8 mouse cellular contexts compared by ENCODE assay signal in genomic region chr19:5294972-5295735, GRCm38 (mm10). TPM values are rescaled to one million over a fixed set of nuclear protein-coding genes. Genes with fewer than 3 reads are reported as not detected.
DNase-seq lines count a peak whose midpoint lies in the region; ATAC-seq and TF ChIP-seq lines count a peak whose summit lies in the region.

Gene Sf3b2, minus strand, starts transcription at chr19:5295455.

- WGBS in forebrain, embryonic 16.5 days = under 1% methylated on average over 46 of the region's 46 CpGs
- WGBS in lung, embryonic 14.5 days = 0% methylated on average over 46 of the region's 46 CpGs
- under 1% methylated on average over 46 of the region's 46 CpGs for WGBS in olfactory bulb, adult 2 months
- under 1% methylated on average over 46 of the region's 46 CpGs for WGBS in thymus, adult 2 months

- peak within 1 kb of the TSS; percentile 85 for H3K4me2 ChIP-seq in forebrain, embryonic 16.5 days (ENCODE audit: low read length)
- peak within 1 kb of the TSS; percentile 93 for H3K4me2 ChIP-seq in lung, embryonic 14.5 days

- TF ChIP-seq CTCF in G1E (IDR thresholded peaks at IDR 0.05; ENCODE audit: low read depth, low read length) = peak; percentile 57
- peak; percentile 86 for TF ChIP-seq CTCF in layer of hippocampus, adult 2 months (conservative IDR thresholded peaks at IDR 0.05)
- peak; percentile 87 for TF ChIP-seq CTCF in lung, embryonic 14.5 days (IDR thresholded peaks at IDR 0.05; ENCODE audit: low read depth)
- TF ChIP-seq CTCF in olfactory bulb, adult 2 months (IDR thresholded peaks at IDR 0.05; ENCODE audit: insufficient read depth, low read depth, low read length) = 0 out of 2 replicates have a peak, but pooled peaks have one; percentile 7
- 0 out of 2 replicates have a peak, but pooled peaks have one; percentile 56 for TF ChIP-seq CTCF in thymus, adult 2 months (IDR thresholded peaks at IDR 0.05; ENCODE audit: borderline replicate concordance, control insufficient read depth, extremely low read depth, insufficient read depth, low read length, poor library complexity)

- peak within 1 kb of the TSS; percentile 78 for H3K4me3 ChIP-seq in G1E (ENCODE audit: low read depth, low read length)
- peak within 1 kb of the TSS; percentile 96 for H3K4me3 ChIP-seq in forebrain, embryonic 16.5 days (replicated peaks; ENCODE audit: low read length)
- H3K4me3 ChIP-seq in layer of hippocampus, adult 2 months = peak within 1 kb of the TSS; percentile 85
- peak within 1 kb of the TSS; percentile 78 for H3K4me3 ChIP-seq in lung, embryonic 14.5 days (ENCODE audit: low read depth, low read length)
- peak within 1 kb of the TSS; percentile 98 for H3K4me3 ChIP-seq in olfactory bulb, adult 2 months (ENCODE audit: insufficient read depth, low read depth, low read length)
- H3K4me3 ChIP-seq in thymus, adult 2 months (ENCODE audit: control insufficient read depth, insufficient read depth, low read length) = peak within 1 kb of the TSS; percentile 76

- TF ChIP-seq POLR2A in olfactory bulb, adult 2 months (IDR thresholded peaks at IDR 0.05; ENCODE audit: insufficient read depth, low read depth, low read length) = peak; percentile 61; the same call in 1 of the 2 replicates
- peak; percentile 67 for TF ChIP-seq POLR2A in thymus, adult 2 months (IDR thresholded peaks at IDR 0.05; ENCODE audit: control insufficient read depth, extremely low read depth, insufficient read depth, low read length, poor library complexity)

- H3K9me3 ChIP-seq in G1E (replicated peaks) = no peaks in the 10 kb centered on the region
- H3K9me3 ChIP-seq in forebrain, embryonic 16.5 days (ENCODE audit: control insufficient read depth, low read length) = no peaks in the 10 kb centered on the region
- H3K9me3 ChIP-seq in lung, embryonic 14.5 days (ENCODE audit: low read depth, low read length) = no peaks in the 10 kb centered on the region

- intact Hi-C loops in heart, postnatal 36 days (cut with DNase I) = loop anchor here (2.0 kb wide), 1 partner anchor 72 kb away; the partner anchor contains the start of genes Banf1 and Eif1ad

- peaks cover 40% of the 10 kb centered on the region for H3K36me3 ChIP-seq in G1E (replicated peaks)
- peaks cover 14% of the 10 kb centered on the region for H3K36me3 ChIP-seq in forebrain, embryonic 16.5 days (ENCODE audit: control insufficient read depth, insufficient read depth)
- peaks cover 42% of the 10 kb centered on the region for H3K36me3 ChIP-seq in lung, embryonic 14.5 days (ENCODE audit: insufficient read depth)
- peaks cover 21% of the 10 kb centered on the region for H3K36me3 ChIP-seq in thymus, adult 2 months (ENCODE audit: control insufficient read depth, insufficient read depth, low read length)

- peak; percentile 89 for DNase-seq in G1E (ENCODE audit: low spot score)
- DNase-seq in cerebellum, adult 18-20 months = peak; percentile 98 to 99
- DNase-seq in heart, postnatal 36 days = peak; percentile 97 to 98
- DNase-seq in layer of hippocampus, adult 2 months (ENCODE audit: low spot score in 2 of 2) = peak; percentile 99 to 100
- peak; percentile 100 for DNase-seq in lung, embryonic 14.5 days
- peak; percentile 95 for DNase-seq in thymus, adult 2 months

- H3K9ac ChIP-seq in forebrain, embryonic 16.5 days (replicated peaks; ENCODE audit: low read depth, low read length) = peak within 1 kb of the TSS; percentile 92
- peak within 1 kb of the TSS; percentile 81 for H3K9ac ChIP-seq in lung, embryonic 14.5 days

- peaks cover 8% of the 10 kb centered on the region for H3K27me3 ChIP-seq in G1E (ENCODE audit: insufficient read depth, low read length)
- H3K27me3 ChIP-seq in forebrain, embryonic 16.5 days (replicated peaks; ENCODE audit: control insufficient read depth, insufficient read depth, low read length) = no peaks in the 10 kb centered on the region
- H3K27me3 ChIP-seq in lung, embryonic 14.5 days (ENCODE audit: insufficient read depth, low read length) = peaks cover 9% of the 10 kb centered on the region; the same call in 1 of the 2 replicates
- no peaks in the 10 kb centered on the region for H3K27me3 ChIP-seq in thymus, adult 2 months (ENCODE audit: control insufficient read depth, insufficient read depth, low read length)

- H3K4me1 ChIP-seq in G1E (ENCODE audit: insufficient read depth, low read depth, low read length) = peaks cover 46% of the 10 kb centered on the region
- peaks cover 37% of the 10 kb centered on the region for H3K4me1 ChIP-seq in forebrain, embryonic 16.5 days (replicated peaks; ENCODE audit: control insufficient read depth, insufficient read depth, low read length)
- peaks cover 11% of the 10 kb centered on the region for H3K4me1 ChIP-seq in lung, embryonic 14.5 days (ENCODE audit: insufficient read depth)
- peaks cover 12% of the 10 kb centered on the region for H3K4me1 ChIP-seq in olfactory bulb, adult 2 months (ENCODE audit: control insufficient read depth, insufficient read depth, low read length)
- peaks cover 6% of the 10 kb centered on the region for H3K4me1 ChIP-seq in thymus, adult 2 months (replicated peaks; ENCODE audit: control insufficient read depth, insufficient read depth, low read length)

- peak within 1 kb of the TSS; percentile 94 for H3K27ac ChIP-seq in forebrain, embryonic 16.5 days (ENCODE audit: low read length)
- peak within 1 kb of the TSS; percentile 98 for H3K27ac ChIP-seq in layer of hippocampus, adult 2 months
- peak within 1 kb of the TSS; percentile 88 for H3K27ac ChIP-seq in lung, embryonic 14.5 days (ENCODE audit: low read depth)
- peak within 1 kb of the TSS; percentile 86 for H3K27ac ChIP-seq in olfactory bulb, adult 2 months (ENCODE audit: insufficient read depth, low read depth, low read length)
- peak within 1 kb of the TSS; percentile 80 for H3K27ac ChIP-seq in thymus, adult 2 months (ENCODE audit: control insufficient read depth, insufficient read depth, low read length)

- peak; percentile 96 for ATAC-seq in G1E (ENCODE audit: extremely low read depth, insufficient number of reproducible peaks, low FRiP score, poor library complexity, severe bottlenecking)
- peak; percentile 96 for ATAC-seq in forebrain, embryonic 16.5 days
- peak; percentile 99 for ATAC-seq in lung, embryonic 14.5 days (ENCODE audit: insufficient read depth)

RNA-seq across cellular contexts. Expression of gene Sf3b2, which starts in this region (rescaled TPM):
- 161 and 175 TPM in 2 replicates for total RNA-seq in G1E (2014; fragmentation: Nextera tagmentation)
- 233 and 253 TPM in 2 replicates for total RNA-seq in G1E (2017)
- polyA plus RNA-seq in G1E (2012) = 273 and 421 TPM in 2 replicates
- 347 and 373 TPM in 2 replicates for polyA plus RNA-seq in forebrain, embryonic 16.5 days (2015; fragmentation: Nextera tagmentation; extraction: Ambion mirVana)
- 100 to 1,000 TPM; 115 to 128 TPM for total RNA-seq in heart, postnatal 36 days (2021)
- 100 to 1,000 TPM; 214 to 219 TPM for total RNA-seq in layer of hippocampus, adult 2 months (2021)
- 334 and 368 TPM in 2 replicates for polyA plus RNA-seq in lung, embryonic 14.5 days (2014; fragmentation: Nextera tagmentation; extraction: Ambion mirVana)
- polyA plus RNA-seq in olfactory bulb, adult 2 months (2012; ENCODE audit: insufficient read depth, insufficient read length, low replicate concordance, missing spikeins) = not detected in 2 replicates
- polyA plus RNA-seq in thymus, adult 2 months (2012; rRNA removed) = 213 and 250 TPM in 2 replicates

Comparison
In these comparisons a context has a peak if more than half of its experiments do, and no peak if none do; other contexts are left out.
1. Peak in every context shown above with its lines: DNase-seq, ATAC-seq, H3K4me3 ChIP-seq and H3K27ac ChIP-seq.
2. CTCF ChIP-seq: peak in every context shown above with its lines; median percentile 87 in lung, embryonic 14.5 days; 86 in layer of hippocampus, adult 2 months; 57 in G1E; 56 in thymus, adult 2 months; 7 in olfactory bulb, adult 2 months.